Comparison of ENCODE assay signal across 14 mouse cellular contexts in the genomic region with DNA sequence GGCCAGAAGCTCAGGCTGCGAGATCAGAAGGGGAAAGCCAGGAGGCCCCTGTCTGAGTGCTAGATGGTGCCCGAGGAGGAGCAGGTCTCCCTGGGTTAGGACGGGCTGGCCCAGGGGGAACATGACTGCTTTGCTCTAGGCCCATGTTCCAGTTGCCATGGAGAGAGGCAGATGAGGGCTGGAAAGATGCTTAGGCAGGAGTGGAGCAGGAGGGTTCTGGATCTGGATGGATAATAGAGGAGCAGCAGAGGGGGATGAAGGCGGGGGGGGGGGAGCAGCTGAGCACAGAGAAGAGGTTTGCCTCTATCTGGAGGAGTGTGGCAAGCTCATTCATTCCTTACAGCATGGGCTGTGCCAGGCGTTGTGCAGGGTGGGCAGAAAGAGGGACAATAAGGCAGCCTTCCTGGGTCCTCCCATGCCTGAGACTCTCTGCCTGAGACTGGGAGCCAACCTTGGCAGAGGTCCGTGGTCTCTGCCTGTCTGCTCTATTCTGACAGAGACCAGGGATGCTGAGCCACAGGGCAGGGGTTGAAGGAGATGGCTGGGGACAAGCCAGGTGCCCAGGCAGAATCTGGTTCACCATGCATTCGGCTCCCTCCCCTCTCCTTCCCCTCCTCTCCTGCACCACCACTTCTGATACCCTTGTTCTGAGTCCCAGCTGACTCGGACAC.
A peak's percentile ranks its signal among the peaks of the same experiment; 100 is the strongest.
DNase-seq lines count a peak whose midpoint lies in the region; ATAC-seq lines count a peak whose summit lies in the region.
"Had no signal": no experiment of that assay in that cellular context is flagged by ENCODE, and none has a peak within 500 bp of the region (broad histone marks: within the 10 kb centered on the region; RNA-seq: fewer than 3 reads in every experiment).

No protein-coding gene starts in this region.

- 65% methylated on average over 8 of the region's 8 CpGs for WGBS in forebrain, embryonic 12.5 days
- 72% methylated on average over 8 of the region's 8 CpGs for WGBS in forebrain, embryonic 11.5 days
- WGBS in embryonic facial prominence, embryonic 10.5 days, result 73% methylated on average over 8 of the region's 8 CpGs
- WGBS in hindbrain, embryonic 15.5 days, result 58% methylated on average over 8 of the region's 8 CpGs
- 67% methylated on average over 8 of the region's 8 CpGs for WGBS in midbrain, embryonic 12.5 days

- H3K27me3 ChIP-seq in forebrain, embryonic 12.5 days, result no peaks in the 10 kb centered on the region
- H3K27me3 ChIP-seq in forebrain, embryonic 11.5 days (ENCODE audit: control insufficient read depth, insufficient read depth, low read length), result no peaks in the 10 kb centered on the region
- no peaks in the 10 kb centered on the region for H3K27me3 ChIP-seq in embryonic facial prominence, embryonic 10.5 days (replicated peaks; ENCODE audit: low read depth, poor library complexity, severe bottlenecking)
- H3K27me3 ChIP-seq in hindbrain, embryonic 15.5 days, result no peaks in the 10 kb centered on the region
- 0 out of 2 replicates have a peak, but pooled peaks cover 3% of the 10 kb centered on the region for H3K27me3 ChIP-seq in midbrain, embryonic 12.5 days
- H3K27me3 ChIP-seq: heart, embryonic 13.5 days had no signal

- H3K9ac ChIP-seq in forebrain, embryonic 12.5 days, result peak overlapping the region; percentile 22; the same call in 1 of the 2 replicates
- H3K9ac ChIP-seq in forebrain, embryonic 11.5 days (ENCODE audit: low read length), result no peak overlapping the region
- H3K9ac ChIP-seq in hindbrain, embryonic 15.5 days, result no peak overlapping the region
- H3K9ac ChIP-seq in midbrain, embryonic 12.5 days (replicated peaks), result peak overlapping the region; percentile 11; the same call in 1 of the 2 replicates
- H3K9ac ChIP-seq: heart, embryonic 13.5 days had no signal

- H3K36me3 ChIP-seq in forebrain, embryonic 12.5 days (replicated peaks), result no peaks in the 10 kb centered on the region
- no peaks in the 10 kb centered on the region for H3K36me3 ChIP-seq in forebrain, embryonic 11.5 days (ENCODE audit: control insufficient read depth, insufficient read depth, low read length)
- no peaks in the 10 kb centered on the region for H3K36me3 ChIP-seq in embryonic facial prominence, embryonic 10.5 days (replicated peaks)
- no peaks in the 10 kb centered on the region for H3K36me3 ChIP-seq in hindbrain, embryonic 15.5 days
- H3K36me3 ChIP-seq in midbrain, embryonic 12.5 days, result no peaks in the 10 kb centered on the region
- H3K36me3 ChIP-seq: heart, embryonic 13.5 days had no signal

- no peak overlapping the region for H3K4me3 ChIP-seq in forebrain, embryonic 12.5 days (replicated peaks)
- no peak overlapping the region for H3K4me3 ChIP-seq in forebrain, embryonic 11.5 days (ENCODE audit: low read depth, low read length)
- no peak overlapping the region for H3K4me3 ChIP-seq in embryonic facial prominence, embryonic 10.5 days
- no peak overlapping the region for H3K4me3 ChIP-seq in hindbrain, embryonic 15.5 days
- H3K4me3 ChIP-seq in midbrain, embryonic 12.5 days, result no peak overlapping the region
- H3K4me3 ChIP-seq: erythroblast, embryonic 14.5 days; heart, embryonic 13.5 days had no signal

- no peaks in the 10 kb centered on the region for H3K9me3 ChIP-seq in forebrain, embryonic 12.5 days
- no peaks in the 10 kb centered on the region for H3K9me3 ChIP-seq in forebrain, embryonic 11.5 days (ENCODE audit: control insufficient read depth, low read length)
- H3K9me3 ChIP-seq in embryonic facial prominence, embryonic 10.5 days, result no peaks in the 10 kb centered on the region
- no peaks in the 10 kb centered on the region for H3K9me3 ChIP-seq in hindbrain, embryonic 15.5 days
- H3K9me3 ChIP-seq in midbrain, embryonic 12.5 days, result no peaks in the 10 kb centered on the region
- H3K9me3 ChIP-seq: heart, embryonic 13.5 days had no signal

- no peak overlapping the region for H3K4me2 ChIP-seq in forebrain, embryonic 12.5 days
- no peak overlapping the region for H3K4me2 ChIP-seq in forebrain, embryonic 11.5 days (ENCODE audit: low read depth, low read length, severe bottlenecking)
- H3K4me2 ChIP-seq in hindbrain, embryonic 15.5 days, result no peak overlapping the region
- no peak overlapping the region for H3K4me2 ChIP-seq in midbrain, embryonic 12.5 days (replicated peaks)
- H3K4me2 ChIP-seq: heart, embryonic 13.5 days had no signal

- peaks cover 58% of the 10 kb centered on the region for H3K4me1 ChIP-seq in forebrain, embryonic 12.5 days
- peaks cover 15% of the 10 kb centered on the region; the same call in 1 of the 2 replicates for H3K4me1 ChIP-seq in forebrain, embryonic 11.5 days (replicated peaks; ENCODE audit: control insufficient read depth, insufficient read depth, low read length)
- H3K4me1 ChIP-seq in embryonic facial prominence, embryonic 10.5 days, result peaks cover 55% of the 10 kb centered on the region
- peaks cover 40% of the 10 kb centered on the region for H3K4me1 ChIP-seq in hindbrain, embryonic 15.5 days (replicated peaks)
- H3K4me1 ChIP-seq in midbrain, embryonic 12.5 days, result peaks cover 54% of the 10 kb centered on the region

- DNase-seq in forebrain, embryonic 11.5 days (ENCODE audit: low spot score), result no peak
- DNase-seq in embryonic facial prominence, embryonic 10.5 days (ENCODE audit: low spot score), result no peak
- DNase-seq in left cerebral cortex, adult 11 months (ENCODE audit: low spot score), result no peak
- no peak for DNase-seq in lung, postnatal 14 days
- no peak for DNase-seq in adipocyte (ENCODE audit: low spot score)
- DNase-seq: cerebellum, adult 11-12 months; embryo, embryonic 11 days; gastrocnemius, postnatal 14 days; kidney, adult 2 months had no signal

- no peak overlapping the region for H3K27ac ChIP-seq in forebrain, embryonic 12.5 days
- no peak overlapping the region for H3K27ac ChIP-seq in forebrain, embryonic 11.5 days (ENCODE audit: low read depth, low read length)
- peak overlapping the region; percentile 44 for H3K27ac ChIP-seq in embryonic facial prominence, embryonic 10.5 days (replicated peaks)
- 0 out of 2 replicates have a peak overlapping the region, but pooled peaks have one; percentile 3 for H3K27ac ChIP-seq in hindbrain, embryonic 15.5 days (replicated peaks)
- H3K27ac ChIP-seq in midbrain, embryonic 12.5 days (replicated peaks), result peak overlapping the region; percentile 31; the same call in 1 of the 2 replicates

- ATAC-seq in forebrain, embryonic 12.5 days (ENCODE audit: low FRiP score), result no peak
- ATAC-seq in forebrain, embryonic 11.5 days (replicated peaks; ENCODE audit: low FRiP score), result no peak
- ATAC-seq in hindbrain, embryonic 15.5 days (ENCODE audit: low FRiP score, low read depth), result peak; percentile 38
- ATAC-seq in midbrain, embryonic 12.5 days (ENCODE audit: low FRiP score, low read depth), result no peak

Comparison
In these comparisons a context has a peak if more than half of its experiments do, and no peak if none do; other contexts are left out.
1. H3K9ac ChIP-seq: peak in forebrain, embryonic 12.5 days (single experiment) and midbrain, embryonic 12.5 days (single experiment); none in forebrain, embryonic 11.5 days (single experiment) and hindbrain, embryonic 15.5 days (single experiment).
2. H3K27ac ChIP-seq: peak in embryonic facial prominence, embryonic 10.5 days (single experiment), hindbrain, embryonic 15.5 days (single experiment) and midbrain, embryonic 12.5 days (single experiment); none in forebrain, embryonic 12.5 days (single experiment) and forebrain, embryonic 11.5 days (single experiment).